Mouse (Mus musculus) liver, postnatal 0 days (tissue): ENCODE data around the gene Tshz2. TPM values are rescaled to one million over a fixed set of nuclear protein-coding genes. Genes with fewer than 3 reads are reported as not detected.

Experiments
- ATAC-seq: fragments of 200-750 bp; cut with Nextera tagmentation; 2 replicates; pipeline ENCODE4 v1.8.0; 2017; ENCODE audit warnings: mild to moderate bottlenecking, moderate library complexity
- DNase-seq: peaks from one replicate; pipeline ENCODE4 v3.0.0-alpha.2; 2016
- H3K27ac ChIP-seq: fragments of 300-500 bp; sonication (generic); 2 replicates; pipeline ENCODE4 v1.5.1; 2014; ENCODE audit warnings: antibody characterized with exemption, moderate library complexity, mild to moderate bottlenecking, low read depth
- H3K27me3 ChIP-seq: fragments of 300-500 bp; sonication (generic); 2 replicates; pipeline ENCODE4 v1.6.1; 2014; ENCODE audit warnings: low read length, control low read depth, mixed read lengths; ENCODE audit not compliant: insufficient read depth
- H3K36me3 ChIP-seq: fragments of 300-500 bp; sonication (generic); replicated peaks from 2 replicates; pipeline ENCODE4 v1.6.1; 2014; ENCODE audit warnings: mild to moderate bottlenecking, control low read depth, low read length, moderate library complexity, mixed read lengths; ENCODE audit not compliant: insufficient read depth
- H3K4me1 ChIP-seq: fragments of 300-500 bp; sonication (generic); 2 replicates; pipeline ENCODE4 v1.6.1; 2014; ENCODE audit warnings: antibody characterized with exemption, mild to moderate bottlenecking, control low read depth; ENCODE audit not compliant: insufficient read depth
- H3K4me2 ChIP-seq: fragments of 300-500 bp; sonication (generic); 2 replicates; pipeline ENCODE4 v1.6.1; 2014; ENCODE audit warnings: low read depth, mild to moderate bottlenecking, low read length, moderate library complexity, mixed read lengths
- H3K4me3 ChIP-seq: fragments of 300-500 bp; sonication (generic); 2 replicates; pipeline ENCODE4 v1.5.1; 2014; ENCODE audit warnings: low read depth, low read length
- H3K9ac ChIP-seq: fragments of 300-500 bp; sonication (generic); replicated peaks from 2 replicates; pipeline ENCODE4 v1.6.1; 2014; ENCODE audit warnings: mild to moderate bottlenecking, moderate library complexity
- H3K9me3 ChIP-seq: fragments of 300-500 bp; sonication (generic); 2 replicates; pipeline ENCODE4 v1.6.1; 2016; ENCODE audit warnings: mild to moderate bottlenecking, control low read depth, low read length, mixed read lengths
- CTCF ChIP-seq: sonication (generic); IDR thresholded peaks from 2 replicates; pipeline ENCODE4 v1.5.1; 2016; ENCODE audit warnings: antibody characterized with exemption, low read depth
- EP300 ChIP-seq: IDR thresholded peaks from 2 replicates; pipeline ENCODE4 v1.6.1; 2016; ENCODE audit warnings: antibody characterized with exemption, low read depth, mild to moderate bottlenecking
- WGBS: fragments of 180-500 bp; shearing (Covaris S2); extraction: QIAGEN DNeasy Blood & Tissue Kit; methylation state at CpG from one replicate; pipeline ENCODE4 v1.1.7; 2014; ENCODE audit not compliant: insufficient replicate concordance; 5-methylcytosine and 5-hydroxymethylcytosine counted together
- polyA plus RNA-seq: library from polyadenylated mRNA; unstranded; fragments of >200 nt; fragmentation: Nextera tagmentation; extraction: Ambion mirVana; gene quantifications from 2 replicates; pipeline ENCODE4 v1.2.1, GENCODE M21; 2015

Gene Tshz2
- polyA plus RNA-seq, 1 experiment from 2014 or later: 1.5 TPM

GRCm38 (mm10) chr2:170022953-170023352, 390.1 kb downstream of the Tshz2 start:
- no peaks in the 10 kb centered on the region for H3K36me3 ChIP-seq

GRCm38 (mm10) chr2:170023741-170024140, 390.9 kb downstream of the Tshz2 start:
- Histone ChIP-seq H3K27me3 (no peaks in the 10 kb centered on the region), H3K9me3 (peaks cover 4% of the 10 kb centered on the region; the same call in 1 of the 2 replicates), H3K9ac (no peak overlapping the region), H3K4me1 (no peaks in the 10 kb centered on the region), H3K4me3 (no peak overlapping the region), H3K27ac (no peak overlapping the region), H3K4me2 (no peak overlapping the region), H3K36me3 (no peaks in the 10 kb centered on the region)
- TF ChIP-seq CTCF: no peak
- no peak for TF ChIP-seq EP300
- ATAC-seq (no peak), DNase-seq (no peak)
- WGBS: 85% methylated on average over 9 of the region's 9 CpGs

More at GRCm38 (mm10) chr2:170022953-170023352, 390.1 kb downstream of the Tshz2 start:
- WGBS: 70% methylated on average over 5 of the region's 5 CpGs
- DNase-seq (no peak), ATAC-seq (no peak)
- TF ChIP-seq CTCF (no peak), EP300 (no peak)
- H3K9me3 ChIP-seq: peaks cover 3% of the 10 kb centered on the region; the same call in 1 of the 2 replicates
- H3K27ac ChIP-seq: no peak overlapping the region
- no peak overlapping the region for H3K4me2 ChIP-seq
- no peaks in the 10 kb centered on the region for H3K27me3 ChIP-seq
- H3K9ac ChIP-seq: no peak overlapping the region
- H3K4me3 ChIP-seq: no peak overlapping the region
- H3K4me1 ChIP-seq: no peaks in the 10 kb centered on the region

- Histone ChIP-seq H3K36me3 (no peaks in the 10 kb centered on the region), H3K4me2 (no peak overlapping the region), H3K9me3 (peaks cover 4% of the 10 kb centered on the region; the same call in 1 of the 2 replicates), H3K4me3 (no peak overlapping the region), H3K27ac (no peak overlapping the region), H3K27me3 (no peaks in the 10 kb centered on the region), H3K9ac (no peak overlapping the region), H3K4me1 (peaks cover 3% of the 10 kb centered on the region; the same call in 1 of the 2 replicates)
- 57% methylated on average over 8 of the region's 8 CpGs for WGBS
- TF ChIP-seq CTCF (peak; percentile 35), EP300 (no peak)
- peak; percentile 39 for DNase-seq
- peak; percentile 22; the same call in 1 of the 2 replicates for ATAC-seq
Observed at GRCm38 (mm10) chr2:170024939-170025338, 392.1 kb downstream of the Tshz2 start.

- no peak for TF ChIP-seq EP300
- TF ChIP-seq CTCF: no peak
- WGBS: 87% methylated on average over 6 of the region's 6 CpGs
- ATAC-seq (no peak), DNase-seq (no peak)
- H3K4me3 ChIP-seq: no peak overlapping the region
- no peaks in the 10 kb centered on the region for H3K27me3 ChIP-seq
- no peaks in the 10 kb centered on the region for H3K36me3 ChIP-seq
- peaks cover 5% of the 10 kb centered on the region; the same call in 1 of the 2 replicates for H3K9me3 ChIP-seq
- peaks cover 3% of the 10 kb centered on the region; the same call in 1 of the 2 replicates for H3K4me1 ChIP-seq
- H3K27ac ChIP-seq: no peak overlapping the region
- H3K9ac ChIP-seq: no peak overlapping the region
- H3K4me2 ChIP-seq: no peak overlapping the region
Observed at GRCm38 (mm10) chr2:170025896-170026295, 393.1 kb downstream of the Tshz2 start.

GRCm38 (mm10) chr2:170027837-170028236, 395.0 kb downstream of the Tshz2 start:
- no peaks in the 10 kb centered on the region for H3K27me3 ChIP-seq
- TF ChIP-seq EP300 (no peak), CTCF (peak; percentile 46)
- H3K36me3 ChIP-seq: no peaks in the 10 kb centered on the region
- no peak overlapping the region for H3K27ac ChIP-seq
- no peak overlapping the region for H3K4me2 ChIP-seq
- WGBS: 86% methylated on average over 7 of the region's 7 CpGs
- peaks cover 3% of the 10 kb centered on the region; the same call in 1 of the 2 replicates for H3K4me1 ChIP-seq
- no peak for DNase-seq
- no peak overlapping the region for H3K9ac ChIP-seq
- no peak overlapping the region for H3K4me3 ChIP-seq
- H3K9me3 ChIP-seq: peaks cover 9% of the 10 kb centered on the region
- ATAC-seq: no peak

- Histone ChIP-seq H3K4me1 (peaks cover 3% of the 10 kb centered on the region; the same call in 1 of the 2 replicates), H3K9me3 (peaks cover 9% of the 10 kb centered on the region), H3K27ac (peak overlapping the region; percentile 67; the same call in 1 of the 2 replicates), H3K4me2 (no peak overlapping the region), H3K9ac (no peak overlapping the region), H3K4me3 (no peak overlapping the region), H3K27me3 (no peaks in the 10 kb centered on the region), H3K36me3 (no peaks in the 10 kb centered on the region)
- WGBS: 82% methylated on average over 23 of the region's 24 CpGs
- ATAC-seq: no peak
- TF ChIP-seq CTCF (no peak), EP300 (no peak)
- no peak for DNase-seq
Observed at GRCm38 (mm10) chr2:170028488-170029303, 395.9 kb downstream of the Tshz2 start.
